Mouse (Mus musculus): ENCODE data around the gene Gm3285. TPM values are rescaled to one million over a fixed set of nuclear protein-coding genes. Genes with fewer than 3 reads are reported as not detected.

The Gm3285 gene
- not detected in 2 replicates for total RNA-seq (2021)
- long read RNA-seq = 0 reads

DNA sequence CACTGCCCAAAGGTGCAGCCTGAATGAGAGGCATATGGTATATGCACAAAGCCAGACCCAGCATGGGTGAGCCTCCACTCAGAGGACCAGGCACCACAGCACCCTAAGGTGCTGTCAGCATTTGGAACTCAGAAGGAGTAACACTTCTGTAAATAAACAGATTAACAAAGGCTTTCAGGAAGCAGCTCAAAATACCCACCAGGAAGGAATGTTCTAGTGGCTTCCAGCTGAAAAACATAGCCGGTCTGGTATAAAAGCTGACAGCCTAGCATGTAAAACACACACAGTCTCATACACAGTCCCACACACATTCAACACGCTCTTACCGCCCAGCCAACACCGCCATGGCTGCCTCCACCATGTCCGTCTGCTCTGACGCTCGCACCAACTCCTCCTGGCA, at the start of gene Gm3285:
Gene Gm3285, plus strand, starts transcription at position 301 of the 400 bp plus-strand sequence.
- DNase-seq = no peak

GRCm38 (mm10) chr10:77814382-77814781, 47.4 kb upstream of the Gm3285 start, which contains the start of gene Gm2696:
TSS of gene Gm2696 (plus strand) at chr10:77814682.
- no peak for DNase-seq

GRCm38 (mm10) chr10:77815514-77815913, 46.3 kb upstream of the Gm3285 start:
- peak; percentile 19 for DNase-seq

DNA sequence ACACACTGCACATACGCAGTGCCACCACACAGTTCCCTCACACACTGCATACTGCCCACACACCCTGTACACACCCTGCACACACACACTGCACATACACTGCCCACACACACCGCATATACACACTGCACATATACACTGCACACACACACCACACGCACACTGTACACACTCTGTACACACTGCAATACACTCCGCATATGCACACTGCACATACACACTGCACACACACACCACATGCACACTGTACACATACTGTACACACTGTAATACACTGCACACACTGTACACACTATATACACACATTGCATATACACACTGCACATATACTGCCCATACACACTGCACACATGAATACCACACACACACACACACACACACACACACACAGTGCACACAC, 43.3 kb upstream of the Gm3285 start:
- no peak for DNase-seq

DNA sequence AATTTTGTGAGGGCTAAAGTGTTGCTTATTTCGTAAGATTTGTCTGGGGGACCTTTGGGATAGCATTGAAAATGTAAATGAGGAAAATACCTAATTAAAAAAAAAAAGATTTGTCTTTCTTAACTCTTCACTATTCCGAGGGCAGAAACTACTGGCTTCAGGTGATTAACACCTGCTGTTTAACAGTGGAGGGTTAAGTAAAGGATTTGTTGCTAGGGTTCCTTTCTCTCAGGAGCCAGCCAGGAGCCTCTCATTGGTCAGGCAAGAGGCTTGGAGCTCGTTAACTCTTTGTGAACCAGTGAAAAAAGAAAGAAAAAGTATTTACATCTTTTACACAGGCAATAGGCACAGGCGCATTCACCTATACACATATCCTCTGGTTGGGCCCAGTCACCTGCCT, 42.6 kb upstream of the Gm3285 start:
- DNase-seq = no peak

DNA sequence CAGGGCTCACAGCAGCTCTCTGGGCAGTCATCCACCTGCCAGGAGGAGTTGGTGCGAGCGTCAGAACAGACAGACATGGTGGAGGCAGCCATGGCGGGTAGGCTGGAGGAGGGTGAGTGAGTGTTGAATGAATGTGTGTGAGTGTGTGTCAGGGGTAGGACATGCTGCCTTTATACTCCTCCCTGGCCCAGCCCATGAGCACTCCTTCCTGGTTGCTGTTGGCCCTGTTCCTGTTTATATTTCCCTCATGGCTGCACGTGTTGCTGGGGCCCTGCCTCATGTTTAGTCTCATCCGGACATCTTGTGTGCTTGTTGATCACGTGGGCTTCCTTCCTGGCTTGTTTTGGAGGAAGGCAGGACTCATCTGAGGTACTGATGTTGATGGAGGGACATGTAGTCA, 34.8 kb upstream of the Gm3285 start, which contains the start of gene Krtap10-4:
Gene Krtap10-4, minus strand, starts transcription at position 145 of the 400 bp plus-strand sequence.
- no peak for DNase-seq

GRCm38 (mm10) chr10:77835647-77836046, 26.1 kb upstream of the Gm3285 start, which contains the start of gene Krtap10-10:
TSS of gene Krtap10-10 (plus strand) at chr10:77835947.
- DNase-seq = no peak

DNA sequence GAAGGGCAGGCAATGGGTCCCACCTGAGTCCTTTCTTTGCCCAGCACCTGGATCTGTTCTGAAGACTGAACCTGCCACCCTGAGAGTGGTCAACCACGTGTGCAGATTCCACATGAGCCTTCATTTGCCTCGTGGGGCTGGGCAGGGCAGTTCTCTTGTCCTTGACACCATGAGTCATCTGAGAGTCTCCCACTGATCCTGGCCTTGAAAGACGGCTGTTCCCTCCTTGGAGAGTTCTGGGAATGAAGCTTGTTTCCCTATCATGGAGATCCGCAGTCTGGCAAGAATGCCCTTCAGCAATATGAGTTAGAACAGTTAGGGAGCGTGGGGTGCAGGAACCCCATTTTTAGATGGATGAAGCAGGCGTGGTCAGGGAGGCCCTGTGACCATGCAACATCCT, 22.8 kb upstream of the Gm3285 start:
- no peak for DNase-seq

DNA sequence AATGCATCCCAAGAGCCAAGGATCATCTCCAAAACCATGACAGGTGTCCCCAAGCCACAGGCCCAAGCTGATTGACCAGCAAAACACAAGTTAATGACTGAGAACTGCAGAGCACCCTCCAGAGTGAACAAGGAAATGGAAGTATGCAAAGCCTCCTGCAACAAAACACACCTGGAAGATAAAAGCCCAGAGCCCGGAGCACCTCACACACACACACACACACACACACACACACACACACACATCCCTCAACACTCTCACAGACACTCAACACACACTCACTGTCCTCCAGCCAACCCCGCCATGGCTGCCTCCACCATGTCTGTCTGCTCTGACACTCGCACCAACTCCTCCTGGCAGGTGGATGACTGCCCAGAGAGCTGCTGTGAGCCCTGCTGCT, 15.3 kb upstream of the Gm3285 start, which contains the start of gene Gm36176:
Gene Gm36176, plus strand, starts transcription at position 301 of the 400 bp plus-strand sequence.
- no peak for DNase-seq

DNA sequence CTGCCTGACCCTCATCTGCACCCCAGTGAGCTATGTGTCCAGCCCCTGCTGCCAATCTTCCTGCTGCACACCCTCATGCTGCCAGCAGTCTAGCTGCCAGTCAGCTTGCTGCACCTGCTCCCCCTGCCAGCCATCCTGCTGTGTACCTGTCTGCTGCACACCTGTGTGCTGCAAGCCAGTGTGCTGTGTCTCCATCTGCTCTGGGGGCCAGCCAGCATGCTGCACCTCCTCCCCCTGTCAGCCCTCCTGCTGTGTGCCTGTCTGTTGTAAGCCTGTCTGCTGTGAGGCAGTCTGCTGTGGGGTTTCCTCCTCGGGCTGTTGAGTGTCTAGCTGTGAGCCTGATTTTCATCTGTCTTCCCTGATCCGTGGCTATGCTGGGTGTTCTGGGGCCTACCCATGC, 14.8 kb upstream of the Gm3285 start:
- DNase-seq = no peak

GRCm38 (mm10) chr10:77847538-77847937, 14.2 kb upstream of the Gm3285 start:
- no peak for DNase-seq

DNA sequence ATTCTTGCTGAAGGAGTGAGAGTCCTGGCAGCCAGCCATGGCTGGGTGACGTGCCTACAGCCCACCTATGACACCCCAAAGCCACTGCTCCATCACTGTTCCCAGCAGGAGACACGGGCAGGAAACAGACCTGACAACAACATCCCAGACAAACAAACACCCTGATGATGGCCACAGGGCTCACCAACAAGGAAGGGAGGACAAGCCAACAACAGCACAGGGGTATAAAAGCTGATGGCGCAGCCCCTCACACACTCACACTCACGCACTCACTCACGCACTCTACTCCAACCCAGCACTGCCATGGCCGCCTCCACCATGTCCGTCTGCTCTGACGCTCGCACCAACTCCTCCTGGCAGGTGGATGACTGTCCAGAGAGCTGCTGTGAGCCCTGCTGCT, 9.2 kb upstream of the Gm3285 start, which contains the start of gene Gm10318:
Gene Gm10318, plus strand, starts transcription at position 301 of the 400 bp plus-strand sequence.
- no peak for DNase-seq

GRCm38 (mm10) chr10:77864067-77864761, 2.4 kb downstream of the Gm3285 start:
- peak; percentile 8 for DNase-seq

DNA sequence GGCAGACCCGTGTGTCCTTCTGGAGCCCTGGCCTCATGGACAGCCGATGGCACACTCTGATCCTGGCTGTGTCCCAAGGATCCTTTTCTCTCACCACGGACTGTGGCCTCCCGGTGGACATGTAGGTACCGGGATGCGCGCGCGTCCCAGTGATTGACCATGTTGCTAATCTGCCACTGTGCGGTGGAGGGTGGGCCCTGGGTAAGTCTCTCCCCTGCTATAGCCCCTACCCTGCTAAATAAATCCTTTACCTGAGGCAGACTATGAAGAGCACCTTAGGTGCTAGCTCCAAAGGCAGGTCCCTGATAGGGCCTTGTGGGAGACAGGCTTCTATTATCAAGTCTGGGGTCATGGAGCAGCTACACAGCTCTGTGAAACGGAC, 3.0 kb downstream of the Gm3285 start:
- no peak for DNase-seq

DNA sequence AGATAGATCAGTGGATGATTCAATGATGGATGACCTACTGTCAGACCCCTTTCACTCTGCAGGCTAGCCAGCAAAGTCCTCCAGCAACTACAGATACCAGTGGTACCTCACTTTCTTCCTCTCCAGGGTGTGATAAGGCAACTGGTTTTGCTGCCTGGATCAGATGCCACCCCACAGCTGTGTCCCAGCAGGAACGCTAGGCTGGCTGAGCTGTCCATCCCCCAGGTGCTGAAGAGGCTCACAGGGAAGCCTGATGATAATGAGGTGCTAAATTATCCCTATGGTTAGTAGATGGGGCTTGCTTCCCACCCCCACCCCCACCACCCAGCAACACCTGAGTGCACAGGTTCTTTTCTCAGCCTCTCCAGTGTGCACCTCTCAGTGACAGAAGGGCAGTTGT, 5.8 kb downstream of the Gm3285 start:
- no peak for DNase-seq

- DNase-seq = no peak
Measured at GRCm38 (mm10) chr10:77869651-77870050, 7.9 kb downstream of the Gm3285 start.

DNA sequence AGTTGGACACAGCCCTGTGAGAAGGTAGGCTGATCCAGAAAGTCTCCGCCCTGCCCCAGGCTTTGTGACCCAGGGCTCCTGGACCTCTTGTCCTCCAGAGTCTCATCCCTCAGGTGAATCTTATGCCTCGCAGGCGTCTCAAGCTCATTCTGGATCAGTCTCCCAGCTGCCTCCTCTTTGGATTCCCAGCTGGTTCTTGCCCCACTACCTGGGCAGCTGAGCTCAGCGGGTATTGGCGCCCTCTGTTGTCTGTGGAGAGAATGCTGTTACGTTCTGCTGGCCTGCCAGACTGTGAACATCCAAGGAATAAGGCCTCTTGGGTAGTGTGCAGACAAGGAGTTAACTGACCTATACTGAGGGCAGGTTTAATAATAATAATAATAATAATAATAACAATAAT, 17.2 kb downstream of the Gm3285 start:
- peak; percentile 38 for DNase-seq

GRCm38 (mm10) chr10:77880305-77880704, 18.5 kb downstream of the Gm3285 start:
- DNase-seq = no peak

DNA sequence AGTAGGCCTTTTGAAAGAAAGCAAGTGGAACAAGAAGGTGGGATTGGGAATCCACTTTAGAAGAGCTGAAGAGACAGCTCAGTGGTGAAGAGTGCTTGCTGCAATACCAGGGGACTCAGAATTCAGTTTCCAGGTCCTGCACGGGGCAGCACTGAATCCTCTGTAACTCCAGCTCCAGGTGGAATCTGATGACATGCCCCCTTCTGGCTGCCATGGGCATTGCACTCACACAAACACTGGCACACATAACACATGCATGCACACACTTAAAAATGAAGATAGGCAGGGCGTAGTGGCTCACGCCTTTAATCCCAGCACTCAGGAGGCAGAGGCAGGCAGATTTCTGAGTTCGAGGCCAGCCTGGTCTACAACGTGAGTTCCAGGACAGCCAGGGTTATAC, 20.8 kb downstream of the Gm3285 start:
- no peak for DNase-seq

DNA sequence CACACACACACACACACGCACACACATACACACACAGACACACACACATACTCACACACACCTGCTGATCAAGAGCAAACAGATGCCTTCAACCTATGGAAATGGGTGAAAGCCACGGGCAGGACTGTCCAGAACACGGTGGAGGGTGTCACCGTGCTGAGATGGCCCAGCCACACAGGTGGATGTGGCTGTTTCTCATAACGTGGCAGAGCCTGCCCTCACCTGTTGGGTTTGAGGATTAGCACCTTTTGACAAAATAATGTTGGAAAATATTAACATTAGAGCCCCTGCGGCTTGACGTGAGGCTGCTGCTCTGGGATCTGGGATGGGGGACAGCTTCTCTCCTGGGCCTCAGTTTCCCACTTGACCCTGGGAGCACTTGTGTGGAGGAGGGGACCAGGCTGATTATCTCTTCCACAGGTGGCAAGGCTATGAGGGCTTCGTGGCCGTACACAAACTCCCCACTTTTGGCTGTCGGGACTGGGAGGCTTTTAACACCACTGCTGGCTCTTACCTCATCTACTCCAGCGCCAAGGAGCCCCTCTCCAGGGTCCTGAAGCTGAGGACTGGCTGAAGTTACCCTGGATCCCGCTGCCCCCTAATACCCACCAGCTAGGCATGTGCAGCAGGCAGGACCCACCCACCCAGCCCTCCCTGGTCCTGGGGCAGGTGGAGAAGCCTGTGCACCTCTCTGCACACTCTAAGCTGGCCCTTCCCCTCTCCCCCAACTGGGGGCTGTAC, 24.4 kb downstream of the Gm3285 start:
- DNase-seq = no peak

DNA sequence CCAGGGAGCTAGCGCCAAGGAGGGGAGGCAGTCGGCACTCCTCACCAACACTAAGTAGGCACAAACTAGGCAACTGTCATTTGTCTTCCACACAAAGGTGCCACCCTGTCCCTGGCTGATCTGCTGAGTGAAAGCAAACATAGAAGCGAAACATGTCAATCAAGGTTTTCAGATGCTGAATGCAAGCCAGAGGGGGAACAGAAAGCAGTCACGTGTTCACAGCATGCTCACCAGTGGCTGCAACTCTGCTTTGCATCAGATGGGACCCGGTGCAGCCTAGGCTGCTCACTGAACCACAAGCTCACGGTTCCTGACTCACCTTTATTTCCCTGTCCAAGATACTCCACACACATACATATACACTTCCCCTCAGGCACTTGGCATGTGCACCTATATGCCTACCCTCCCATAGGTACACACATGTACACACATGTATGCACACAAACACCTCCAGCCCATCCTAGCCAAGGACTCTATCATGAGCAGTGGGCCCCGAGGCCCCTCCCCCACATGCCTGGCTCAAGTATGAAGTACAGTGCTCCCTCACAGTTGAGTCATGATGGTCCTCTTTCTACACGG, 29.3 kb downstream of the Gm3285 start:
- DNase-seq = no peak

- DNase-seq = no peak
Measured at GRCm38 (mm10) chr10:77895562-77895961, 33.8 kb downstream of the Gm3285 start.

- DNase-seq = no peak
Measured at GRCm38 (mm10) chr10:77900126-77900525, 38.4 kb downstream of the Gm3285 start.

Measured in adrenal gland, postnatal 25 days (tissue).